Mouse (Mus musculus): ENCODE measurements around the gene Flot2. TPM values are rescaled to one million over a fixed set of nuclear protein-coding genes. Genes with fewer than 3 reads are reported as not detected.
A peak's percentile ranks its signal among the peaks of the same experiment; 100 is the strongest.
"Not testable (repeated sequence)": the region's sequence is repeated elsewhere in the genome, so short reads cannot be mapped to it uniquely, and the experiment has no call there.

The Flot2 gene
- 10 to 100 TPM; 86.2 to 86.3 TPM for total RNA-seq (2021)
- long read RNA-seq, experiment 1, transcript Flot2-201 (11 exons, 2,621 nt), result major isoform, 150 of 213 reads
- long read RNA-seq, experiment 1, transcript Flot2-205 (12 exons, 2,712 nt), result minor isoform, 7 of 213 reads
- long read RNA-seq, experiment 1, transcript Flot2-202 (11 exons, 2,568 nt), result minor isoform, 33 of 213 reads
- long read RNA-seq, experiment 1, partial matches to known transcripts, result 11 of 213 reads
- long read RNA-seq, experiment 1, other reads (novel, unspliced or antisense), result 12 of 213 reads
- long read RNA-seq, experiment 2, transcript Flot2-201 (11 exons, 2,621 nt), result major isoform, 142 of 230 reads
- long read RNA-seq, experiment 2, transcript Flot2-205 (12 exons, 2,712 nt), result minor isoform, 9 of 230 reads
- long read RNA-seq, experiment 2, transcript Flot2-202 (11 exons, 2,568 nt), result minor isoform, 36 of 230 reads
- long read RNA-seq, experiment 2, partial matches to known transcripts, result 23 of 230 reads
- long read RNA-seq, experiment 2, other reads (novel, unspliced or antisense), result 20 of 230 reads

DNA sequence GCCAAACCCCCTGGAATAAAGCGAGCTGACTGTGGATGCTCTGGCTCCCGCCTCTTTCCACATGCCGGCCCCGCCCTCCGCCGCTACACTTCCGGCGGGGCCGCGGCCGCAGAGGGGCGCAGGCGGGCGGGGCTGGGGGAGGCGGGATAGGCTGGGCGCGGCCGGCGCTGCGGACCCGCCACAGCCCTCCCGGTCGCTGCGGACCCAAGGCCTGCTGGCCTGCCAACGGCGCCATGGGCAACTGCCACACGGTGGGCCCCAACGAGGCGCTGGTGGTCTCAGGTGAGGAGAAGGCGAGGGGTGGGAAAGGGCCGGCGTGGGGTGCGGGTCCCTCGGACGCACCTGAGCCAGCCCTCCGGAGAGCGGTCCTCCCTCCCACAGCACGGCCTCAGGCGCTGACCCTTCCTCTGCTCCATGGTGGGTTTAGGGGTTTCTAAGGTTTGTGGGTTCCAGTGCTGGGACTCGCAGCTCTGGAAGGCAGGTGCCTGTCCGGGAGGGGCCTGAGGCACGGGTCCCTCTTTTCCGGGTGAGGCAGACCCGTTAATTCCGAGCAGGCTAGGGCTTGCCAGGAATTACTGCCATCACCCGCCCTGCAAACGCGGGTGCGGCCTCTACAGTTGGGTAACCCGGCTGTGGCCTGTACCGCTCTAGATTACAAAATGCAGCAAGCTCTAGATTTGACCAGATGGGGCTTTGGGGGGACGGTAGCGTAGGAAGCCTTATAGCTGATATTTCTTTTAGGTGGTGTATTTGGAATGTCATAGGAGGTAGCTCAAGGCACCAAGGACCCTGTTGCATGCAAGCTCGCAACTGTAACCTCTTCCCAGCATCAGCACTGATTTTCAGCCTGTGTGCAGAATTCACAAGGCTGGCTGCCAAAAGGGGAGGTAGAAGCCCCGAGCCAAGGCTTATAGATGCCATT, at the start of gene Flot2:
Gene Flot2 (plus strand): TSS at position 101 of the 922 bp plus-strand sequence.
- peak; percentile 58 to 70 for DNase-seq (ENCODE audit: low spot score in 2 of 2)

GRCm38 (mm10) chr11:77989071-77989690, 48.5 kb upstream of the Flot2 start:
- no peak for DNase-seq (ENCODE audit: low spot score in 2 of 2)

DNA sequence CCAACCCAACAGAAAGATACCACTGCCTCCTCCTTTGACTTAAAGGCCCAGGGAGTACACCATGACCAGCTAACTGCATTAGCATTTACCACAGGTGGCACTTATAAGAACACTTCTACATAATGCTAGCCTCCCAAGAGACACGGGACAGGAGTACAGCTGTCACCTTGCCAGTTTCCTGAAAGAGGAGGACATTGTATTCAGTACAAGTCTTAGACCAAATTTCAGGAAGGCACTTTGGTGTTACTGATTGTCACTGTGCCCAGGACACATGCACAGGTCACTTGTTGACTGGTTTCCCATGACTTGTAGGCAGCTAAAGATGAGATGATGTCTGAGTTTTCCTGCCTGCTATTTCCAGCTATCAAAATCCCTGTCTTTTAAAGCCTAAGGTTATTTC, 42.2 kb upstream of the Flot2 start:
- no peak for DNase-seq (ENCODE audit: low spot score in 2 of 2)

DNA sequence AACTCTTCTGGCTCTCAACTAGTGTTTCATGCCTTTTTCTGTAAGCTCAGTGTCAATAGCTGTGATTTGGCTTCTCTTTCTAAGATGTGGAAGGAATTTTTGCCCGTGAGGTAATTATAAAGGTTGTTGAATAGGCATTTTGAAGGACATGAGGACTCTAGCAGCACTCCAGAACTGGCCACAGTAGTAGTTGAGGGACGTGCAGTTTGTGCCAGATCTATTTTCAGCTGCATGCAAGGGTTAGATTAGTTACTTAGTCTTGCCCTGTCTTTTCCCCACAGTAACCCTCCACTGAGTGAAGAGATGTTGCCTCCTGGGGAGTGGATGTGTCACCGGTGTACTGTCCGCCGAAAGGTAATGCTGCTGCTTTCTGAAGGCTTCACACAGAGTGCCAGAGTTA, 31.3 kb upstream of the Flot2 start:
- DNase-seq (ENCODE audit: low spot score in 2 of 2), result no peak

DNA sequence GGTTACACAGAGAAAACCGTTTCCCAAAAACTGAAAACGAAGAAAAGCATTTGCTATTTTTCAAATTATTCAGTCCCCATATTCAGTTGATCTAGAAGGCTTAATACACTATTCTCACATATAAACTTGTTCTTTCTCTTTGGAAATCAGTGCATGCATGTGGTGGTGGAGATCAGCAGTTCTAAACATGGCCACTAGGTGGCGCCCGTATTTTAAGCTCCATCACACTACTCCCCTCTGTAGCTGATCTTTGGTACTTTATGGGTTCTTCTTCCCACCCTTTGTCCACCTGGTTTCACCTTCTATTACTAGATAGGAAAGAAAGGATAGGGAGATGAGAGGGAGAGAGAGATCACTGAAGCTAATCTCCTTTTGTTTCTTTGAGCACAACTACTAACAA, 18.1 kb upstream of the Flot2 start:
- peak; percentile 75 to 79 for DNase-seq (ENCODE audit: low spot score in 2 of 2)

DNA sequence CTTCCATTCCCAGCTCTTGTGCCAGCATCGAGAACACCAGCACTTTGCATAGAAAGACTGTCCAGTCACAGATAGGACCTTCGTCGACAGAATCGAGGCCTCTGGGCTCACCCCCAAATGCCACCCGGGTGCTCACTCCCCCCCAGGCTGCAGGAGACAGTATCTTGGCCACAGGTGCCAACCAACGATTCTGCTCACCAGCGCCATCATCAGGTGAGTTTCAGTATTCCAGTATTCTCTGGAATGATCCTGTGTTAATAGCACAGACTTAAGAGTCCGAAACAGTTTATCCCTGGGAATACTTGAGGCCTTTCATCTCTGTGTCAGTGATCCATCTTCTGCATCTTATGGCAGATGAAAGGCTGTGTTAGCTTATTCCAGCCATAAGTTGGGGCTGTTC, 14.1 kb upstream of the Flot2 start:
- no peak for DNase-seq (ENCODE audit: low spot score in 2 of 2)

DNA sequence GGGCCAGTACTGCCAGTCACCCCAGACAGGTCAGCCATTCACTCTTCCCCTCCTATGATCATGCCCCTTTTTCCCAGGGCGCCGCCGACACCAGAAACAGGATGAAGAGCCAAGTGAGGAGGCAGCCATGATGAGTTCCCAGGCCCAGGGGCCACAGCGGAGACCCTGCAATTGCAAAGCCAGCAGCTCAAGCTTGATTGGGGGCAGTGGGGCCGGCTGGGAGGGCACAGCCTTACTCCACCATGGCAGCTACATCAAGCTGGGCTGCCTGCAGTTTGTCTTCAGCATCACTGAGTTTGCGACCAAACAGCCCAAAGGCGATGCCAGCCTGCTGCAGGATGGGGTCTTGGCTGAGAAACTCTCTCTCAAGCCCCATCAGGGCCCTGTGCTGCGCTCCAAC, 8.5 kb upstream of the Flot2 start:
- DNase-seq (ENCODE audit: low spot score in 2 of 2), result no peak

DNA sequence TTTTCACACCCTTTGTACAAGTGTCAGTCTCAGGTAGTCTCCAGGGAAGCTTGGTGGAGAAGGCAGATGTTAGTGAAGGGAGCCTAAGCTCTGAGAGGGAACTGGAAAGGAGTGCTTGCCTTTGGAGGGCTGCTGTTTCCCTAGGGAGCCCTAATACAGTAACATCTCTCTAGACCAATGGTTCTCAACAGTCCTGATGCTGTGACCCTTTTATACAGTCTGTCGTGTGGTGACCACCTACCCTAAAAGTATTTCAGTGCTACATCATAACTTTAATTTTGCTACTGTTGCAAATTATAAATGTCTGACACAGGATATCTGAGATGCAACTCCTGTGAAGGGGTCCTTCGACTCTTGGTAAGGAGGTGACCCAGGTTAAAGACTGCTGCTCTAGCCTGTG, 7.1 kb upstream of the Flot2 start:
- DNase-seq (ENCODE audit: low spot score in 2 of 2), result no peak

GRCm38 (mm10) chr11:78031389-78031788, 6.3 kb upstream of the Flot2 start:
- no peak for DNase-seq (ENCODE audit: low spot score in 2 of 2)

GRCm38 (mm10) chr11:78031947-78032808, 5.6 kb upstream of the Flot2 start, which contains the start of gene Dhrs13:
Gene Dhrs13, plus strand, starts transcription at chr11:78032280.
- DNase-seq (ENCODE audit: low spot score in 2 of 2), result peak; percentile 94 to 95

DNA sequence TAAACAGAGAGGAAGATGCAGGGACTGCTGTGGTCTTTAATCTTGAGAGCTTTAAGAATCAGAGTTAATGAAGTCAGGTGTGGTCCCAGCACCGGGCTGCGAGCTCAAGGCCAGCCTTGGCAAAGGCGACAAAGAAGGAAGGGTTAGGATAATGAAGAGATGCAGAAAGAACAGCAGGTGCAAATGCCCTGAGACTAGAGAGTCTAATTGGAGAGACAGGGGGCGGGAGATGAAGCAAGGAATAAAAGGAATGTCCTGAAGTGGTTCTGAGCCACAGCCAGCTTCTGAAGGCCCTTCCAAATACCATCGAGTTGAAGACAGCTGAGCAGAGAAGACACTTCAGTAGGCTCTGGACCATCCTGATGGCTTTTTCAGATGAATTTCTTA, 4.9 kb upstream of the Flot2 start:
- no peak for DNase-seq (ENCODE audit: low spot score in 2 of 2)

DNA sequence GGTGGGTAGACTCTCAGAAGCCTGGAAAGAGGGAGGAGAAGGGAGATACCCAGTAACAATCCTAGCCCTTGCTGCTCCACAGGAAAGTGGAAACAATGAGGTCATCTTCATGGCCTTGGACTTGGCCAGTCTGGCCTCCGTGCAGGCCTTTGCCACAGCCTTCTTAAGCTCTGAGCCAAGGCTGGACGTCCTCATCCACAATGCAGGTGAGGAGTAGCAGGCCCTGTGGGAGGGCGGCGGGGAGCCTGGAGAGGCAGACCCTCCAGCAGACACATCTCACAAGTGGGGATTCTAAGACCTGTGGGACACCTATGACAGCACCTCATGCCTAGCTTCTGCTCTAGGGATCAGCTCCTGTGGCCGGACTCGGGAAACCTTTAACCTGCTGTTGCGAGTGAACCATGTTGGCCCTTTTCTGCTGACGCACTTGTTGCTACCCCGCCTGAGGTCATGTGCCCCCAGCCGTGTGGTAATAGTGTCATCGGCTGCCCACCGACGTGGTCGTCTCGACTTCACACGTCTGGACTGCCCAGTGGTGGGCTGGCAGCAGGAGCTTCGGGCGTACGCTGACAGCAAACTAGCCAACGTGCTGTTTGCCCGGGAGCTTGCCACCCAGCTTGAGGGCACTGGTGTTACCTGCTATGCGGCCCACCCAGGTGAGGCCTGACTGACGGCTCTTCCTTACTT, 3.7 kb upstream of the Flot2 start:
- DNase-seq (ENCODE audit: low spot score in 2 of 2), result peak in 1 of 2 experiments; percentile 52

GRCm38 (mm10) chr11:78036791-78037190, 940 bp upstream of the Flot2 start:
- no peak for DNase-seq (ENCODE audit: low spot score in 2 of 2)

- DNase-seq (ENCODE audit: low spot score in 2 of 2), result no peak
These were observed 3.1 kb downstream of the Flot2 start for GRCm38 (mm10) chr11:78040878-78041277.

- not testable (repeated sequence) for DNase-seq (ENCODE audit: low spot score in 2 of 2)
These were observed 4.6 kb downstream of the Flot2 start for GRCm38 (mm10) chr11:78042290-78042870.

- peak; percentile 71 to 72 for DNase-seq (ENCODE audit: low spot score in 2 of 2)
These were observed 7.1 kb downstream of the Flot2 start for GRCm38 (mm10) chr11:78044758-78045251.

DNA sequence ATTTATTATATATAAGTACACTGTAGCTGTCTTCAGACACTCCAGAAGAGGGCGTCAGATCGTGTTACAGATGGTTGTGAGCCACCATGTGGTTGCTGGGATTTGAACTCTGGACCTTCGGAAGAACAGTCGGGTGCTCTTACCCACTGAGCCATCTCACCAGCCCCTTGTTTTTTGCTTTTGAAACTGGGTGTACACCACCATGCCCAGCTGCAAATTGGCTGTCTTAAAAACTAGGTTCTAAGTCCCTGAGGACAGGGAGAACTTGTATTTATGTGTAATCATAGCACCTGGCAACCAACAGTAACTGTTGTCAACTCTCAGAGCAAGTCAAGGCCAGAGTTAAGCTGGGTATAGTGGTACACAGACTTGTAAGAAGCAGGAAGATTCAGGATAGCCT, 10.9 kb downstream of the Flot2 start:
- DNase-seq (ENCODE audit: low spot score in 2 of 2), result not testable (repeated sequence)

- no peak for DNase-seq (ENCODE audit: low spot score in 2 of 2)
These were observed 15.3 kb downstream of the Flot2 start for GRCm38 (mm10) chr11:78053078-78053477.

DNA sequence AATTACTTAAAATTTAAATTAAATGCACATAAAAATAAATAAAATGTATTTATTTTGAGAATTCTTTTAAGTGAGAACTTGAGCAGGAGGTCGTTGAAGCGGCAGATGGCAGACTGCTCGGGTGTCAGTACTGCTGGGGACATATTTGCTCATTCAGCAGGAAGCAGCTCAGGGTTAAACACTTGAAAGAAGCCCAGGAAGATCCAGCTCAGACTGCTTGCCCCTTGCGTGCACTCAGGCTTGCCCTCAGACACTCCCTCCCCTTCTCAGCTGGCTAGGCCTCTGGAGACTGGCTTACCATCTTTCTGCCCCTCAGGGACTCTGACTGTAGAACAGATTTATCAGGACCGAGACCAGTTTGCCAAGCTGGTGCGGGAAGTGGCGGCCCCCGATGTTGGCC, 19.2 kb downstream of the Flot2 start:
- no peak for DNase-seq (ENCODE audit: low spot score in 2 of 2)

Measured in adrenal gland, adult 18-20 months (tissue).